Mouse (Mus musculus) bone marrow macrophage, adult 2 months (primary cell): ENCODE data around the gene Ttc36. TPM values are rescaled to one million over a fixed set of nuclear protein-coding genes. Genes with fewer than 3 reads are reported as not detected.
A peak's percentile ranks its signal among the peaks of the same experiment; 100 is the strongest.

Experiments
- H3K27ac ChIP-seq: 2 replicates; pipeline ENCODE4 v1.5.1; 2012; ENCODE audit warnings: low read depth, low read length; ENCODE audit not compliant: insufficient read depth
- H3K4me1 ChIP-seq: 2 replicates; pipeline ENCODE4 v1.6.1; 2012; ENCODE audit warnings: low read length; ENCODE audit not compliant: control insufficient read depth, insufficient read depth
- H3K4me3 ChIP-seq: 2 replicates; pipeline ENCODE4 v1.5.1; 2012; ENCODE audit warnings: mild to moderate bottlenecking, low read length, moderate library complexity; ENCODE audit not compliant: insufficient read depth
- CTCF ChIP-seq: IDR thresholded peaks from 2 replicates; pipeline ENCODE4 v1.5.1; 2012; ENCODE audit warnings: low read depth, mild to moderate bottlenecking, low read length, moderate library complexity
- POLR2A ChIP-seq: IDR thresholded peaks from 2 replicates; pipeline ENCODE4 v1.6.1; 2012; ENCODE audit warnings: mild to moderate bottlenecking, low read depth, low read length, borderline replicate concordance
- polyA plus RNA-seq: library from polyadenylated mRNA; stranded (reverse); fragments of >200 nt; gene quantifications from 2 replicates; pipeline ENCODE4 v1.2.4, GENCODE M21; 2012; ENCODE audit not compliant: missing spikeins, insufficient read depth, insufficient read length

Ttc36 gene
- polyA plus RNA-seq, 1 experiment: not detected

- no peak overlapping the region for H3K27ac ChIP-seq
- H3K4me1 ChIP-seq: no peaks in the 10 kb centered on the region
- no peak for TF ChIP-seq CTCF
- no peak overlapping the region for H3K4me3 ChIP-seq
These were observed 7.4 kb upstream of the Ttc36 start for GRCm38 (mm10) chr9:44810316-44810715.

GRCm38 (mm10) chr9:44807778-44808177 lies 4.9 kb upstream of the Ttc36 start:
- TF ChIP-seq CTCF (no peak), POLR2A (no peak)
- H3K27ac ChIP-seq: no peak overlapping the region
- H3K4me3 ChIP-seq: no peak overlapping the region
- H3K4me1 ChIP-seq: no peaks in the 10 kb centered on the region

GRCm38 (mm10) chr9:44807141-44807540 lies 4.3 kb upstream of the Ttc36 start:
- no peak for TF ChIP-seq CTCF
- no peak for TF ChIP-seq POLR2A
- H3K27ac ChIP-seq: no peak overlapping the region
- no peak overlapping the region for H3K4me3 ChIP-seq
- H3K4me1 ChIP-seq: 0 out of 2 replicates have a peak, but pooled peaks cover under 1% of the 10 kb centered on the region

GRCm38 (mm10) chr9:44805536-44805935 lies 2.7 kb upstream of the Ttc36 start:
- Histone ChIP-seq H3K4me3 (no peak overlapping the region), H3K4me1 (peaks cover 7% of the 10 kb centered on the region; the same call in 1 of the 2 replicates), H3K27ac (no peak overlapping the region)
- TF ChIP-seq POLR2A (no peak), CTCF (no peak)

- TF ChIP-seq CTCF (no peak), POLR2A (no peak)
These were observed 1.8 kb upstream of the Ttc36 start for GRCm38 (mm10) chr9:44804678-44805077.

GRCm38 (mm10) chr9:44801669-44802068 lies 1.2 kb downstream of the Ttc36 start:
- no peak overlapping the region for H3K27ac ChIP-seq
- H3K4me1 ChIP-seq: peaks cover 17% of the 10 kb centered on the region; the same call in 1 of the 2 replicates
- H3K4me3 ChIP-seq: no peak overlapping the region
- TF ChIP-seq CTCF (no peak), POLR2A (no peak)

More at GRCm38 (mm10) chr9:44804678-44805077, 1.8 kb upstream of the Ttc36 start:
- peaks cover 14% of the 10 kb centered on the region; the same call in 1 of the 2 replicates for H3K4me1 ChIP-seq
- no peak overlapping the region for H3K27ac ChIP-seq
- no peak overlapping the region for H3K4me3 ChIP-seq

GRCm38 (mm10) chr9:44799958-44800324 lies 2.9 kb downstream of the Ttc36 start:
- H3K4me3 ChIP-seq: peak overlapping the region; percentile 64; the same call in 1 of the 2 replicates
- peaks cover 17% of the 10 kb centered on the region; the same call in 1 of the 2 replicates for H3K4me1 ChIP-seq
- TF ChIP-seq CTCF: no peak
- no peak for TF ChIP-seq POLR2A
- H3K27ac ChIP-seq: no peak overlapping the region

- peak within 1 kb of the TSS; percentile 64 for H3K4me3 ChIP-seq
- H3K4me1 ChIP-seq: peaks cover 17% of the 10 kb centered on the region; the same call in 1 of the 2 replicates
- TF ChIP-seq POLR2A (no peak), CTCF (no peak)
- H3K27ac ChIP-seq: no peak within 1 kb of the TSS
These were observed 3.5 kb downstream of the Ttc36 start, which contains the start of gene Tmem25 for GRCm38 (mm10) chr9:44799102-44799957. Tmem25 (minus strand) TSS chr9:44799307.

GRCm38 (mm10) chr9:44798298-44798697 lies 4.6 kb downstream of the Ttc36 start:
- no peak overlapping the region for H3K4me3 ChIP-seq
- H3K27ac ChIP-seq: no peak overlapping the region
- TF ChIP-seq CTCF (no peak), POLR2A (no peak)
- H3K4me1 ChIP-seq: peaks cover 17% of the 10 kb centered on the region; the same call in 1 of the 2 replicates

GRCm38 (mm10) chr9:44792842-44793241 lies 10.0 kb downstream of the Ttc36 start:
- TF ChIP-seq POLR2A (no peak), CTCF (no peak)
- no peaks in the 10 kb centered on the region for H3K4me1 ChIP-seq
- no peak overlapping the region for H3K4me3 ChIP-seq
- H3K27ac ChIP-seq: no peak overlapping the region
